Mouse (Mus musculus) adipocyte (in vitro differentiated cells): Measurements from ENCODE around the gene Dbp.

Experiments
- DNase-seq: peaks from one replicate; pipeline ENCODE4 v3.0.0-alpha.2; 2016; ENCODE audit warnings: low spot score

Gene Dbp

GRCm38 (mm10) chr7:45693921-45694591 is 10.8 kb upstream of the Dbp start, which contains the start of gene Sec1:
Sec1 (minus strand) TSS chr7:45694402.
- DNase-seq, result no peak

- DNase-seq, result no peak
These were observed 9.8 kb upstream of the Dbp start for GRCm38 (mm10) chr7:45695098-45695497.

GRCm38 (mm10) chr7:45697894-45698293 is 7.0 kb upstream of the Dbp start:
- DNase-seq, result no peak

- DNase-seq, result no peak
These were observed 5.3 kb upstream of the Dbp start, which contains the start of gene Car11 for GRCm38 (mm10) chr7:45699523-45700141. Car11 (plus strand) TSS chr7:45699843.

- peak; percentile 85 for DNase-seq
These were observed 4.4 kb upstream of the Dbp start for GRCm38 (mm10) chr7:45700301-45701015.

GRCm38 (mm10) chr7:45701072-45701471 is 3.8 kb upstream of the Dbp start:
- no peak for DNase-seq

GRCm38 (mm10) chr7:45701607-45702006 is 3.3 kb upstream of the Dbp start:
- no peak for DNase-seq

GRCm38 (mm10) chr7:45702316-45702715 is 2.6 kb upstream of the Dbp start:
- DNase-seq, result no peak

GRCm38 (mm10) chr7:45702809-45703520 is 1.9 kb upstream of the Dbp start:
- no peak for DNase-seq

GRCm38 (mm10) chr7:45703521-45704033 is 1.3 kb upstream of the Dbp start:
- DNase-seq, result no peak

- peak; percentile 84 for DNase-seq
These were observed 785 bp upstream of the Dbp start for GRCm38 (mm10) chr7:45704046-45704559.

GRCm38 (mm10) chr7:45705443-45705864 is 566 bp downstream of the Dbp start:
- no peak for DNase-seq

- DNase-seq, result peak; percentile 79
These were observed 989 bp downstream of the Dbp start for GRCm38 (mm10) chr7:45705873-45706281.

GRCm38 (mm10) chr7:45706721-45707241 is 1.9 kb downstream of the Dbp start:
- DNase-seq, result peak; percentile 76

- DNase-seq, result peak; percentile 92
These were observed 2.6 kb downstream of the Dbp start for GRCm38 (mm10) chr7:45707375-45707967.

- DNase-seq, result no peak
These were observed 3.4 kb downstream of the Dbp start for GRCm38 (mm10) chr7:45708221-45708761.

- no peak for DNase-seq
These were observed 4.1 kb downstream of the Dbp start for GRCm38 (mm10) chr7:45709036-45709435.

- DNase-seq, result no peak
These were observed 4.9 kb downstream of the Dbp start for GRCm38 (mm10) chr7:45709677-45710355.

GRCm38 (mm10) chr7:45710477-45711191 is 5.7 kb downstream of the Dbp start:
- no peak for DNase-seq
